Mouse (Mus musculus): ENCODE data around the gene Gpr65. TPM values are rescaled to one million over a fixed set of nuclear protein-coding genes. Genes with fewer than 3 reads are reported as not detected.

The Gpr65 gene
- polyA plus RNA-seq, 2 experiments = 2.4 to 3.2 TPM

GRCm38 (mm10) chr12:98255373-98255995 lies 13.0 kb upstream of the Gpr65 start:
- Histone ChIP-seq H3K9me3 (ENCODE audit: control insufficient read depth, low read length) (no peaks in the 10 kb centered on the region), H3K9ac (replicated peaks) (no peak overlapping the region), H3K4me3 (ENCODE audit: insufficient read depth in 1 of 2, low read depth in 2 of 2, low read length in 2 of 2) (no peak overlapping the region), H3K27me3 (ENCODE audit: control insufficient read depth, insufficient read depth, low read length) (no peaks in the 10 kb centered on the region), H3K36me3 (replicated peaks; ENCODE audit: control insufficient read depth, insufficient read depth, low read depth) (no peaks in the 10 kb centered on the region), H3K4me2 (ENCODE audit: low read depth) (no peak overlapping the region), H3K27ac (no peak overlapping the region), H3K4me1 (replicated peaks; ENCODE audit: control insufficient read depth in 2 of 2, insufficient read depth in 2 of 2, low read length in 1 of 2) (peaks cover 0 to 2% of the 10 kb centered on the region in 2 experiments; a peak in 2 of 4 replicates)
- TF ChIP-seq EP300 (IDR thresholded peaks at IDR 0.05; ENCODE audit: low read depth) (no peak), CTCF (IDR thresholded peaks at IDR 0.05; ENCODE audit: low read depth) (no peak)
- ATAC-seq (ENCODE audit: insufficient read depth) (no peak), DNase-seq (ENCODE audit: low read depth in 3 of 3, low spot score in 3 of 3) (no peak)
- 32% methylated on average over 13 of the region's 13 CpGs for WGBS (ENCODE audit: insufficient replicate concordance)

- H3K9ac ChIP-seq (replicated peaks) = peak overlapping the region; percentile 86
- H3K4me2 ChIP-seq (ENCODE audit: low read depth) = peak overlapping the region; percentile 73
- TF ChIP-seq CTCF (IDR thresholded peaks at IDR 0.05; ENCODE audit: low read depth) = no peak
- no peak for TF ChIP-seq EP300 (IDR thresholded peaks at IDR 0.05; ENCODE audit: low read depth)
- H3K4me1 ChIP-seq (replicated peaks; ENCODE audit: control insufficient read depth in 2 of 2, insufficient read depth in 2 of 2, low read length in 1 of 2) = peaks cover 0 to 2% of the 10 kb centered on the region in 2 experiments; a peak in 2 of 4 replicates
- H3K9me3 ChIP-seq (ENCODE audit: control insufficient read depth, low read length) = no peaks in the 10 kb centered on the region
- ATAC-seq (ENCODE audit: insufficient read depth) (peak; percentile 5; the same call in 1 of the 2 replicates), DNase-seq (ENCODE audit: low read depth in 3 of 3, low spot score in 3 of 3) (no peak)
- H3K27me3 ChIP-seq (ENCODE audit: control insufficient read depth, insufficient read depth, low read length) = no peaks in the 10 kb centered on the region
- no peak overlapping the region for H3K27ac ChIP-seq
- H3K4me3 ChIP-seq (ENCODE audit: insufficient read depth in 1 of 2, low read depth in 2 of 2, low read length in 2 of 2) = peak overlapping the region; percentile 80 to 84
- WGBS (ENCODE audit: insufficient replicate concordance) = 3% methylated on average over 8 of the region's 8 CpGs
- H3K36me3 ChIP-seq (replicated peaks; ENCODE audit: control insufficient read depth, insufficient read depth, low read depth) = no peaks in the 10 kb centered on the region
Observed at GRCm38 (mm10) chr12:98258371-98258844, 10.0 kb upstream of the Gpr65 start.

GRCm38 (mm10) chr12:98258845-98259517 lies 9.5 kb upstream of the Gpr65 start, which contains the start of gene Galc:
Galc (minus strand) TSS chr12:98259459.
- peaks cover 0 to 2% of the 10 kb centered on the region in 2 experiments; a peak in 2 of 4 replicates for H3K4me1 ChIP-seq (replicated peaks; ENCODE audit: control insufficient read depth in 2 of 2, insufficient read depth in 2 of 2, low read length in 1 of 2)
- under 1% methylated on average over 76 of the region's 76 CpGs for WGBS (ENCODE audit: insufficient replicate concordance)
- no peaks in the 10 kb centered on the region for H3K36me3 ChIP-seq (replicated peaks; ENCODE audit: control insufficient read depth, insufficient read depth, low read depth)
- ATAC-seq (ENCODE audit: insufficient read depth) = peak; percentile 88
- peak within 1 kb of the TSS; percentile 73 for H3K4me2 ChIP-seq (ENCODE audit: low read depth)
- H3K27me3 ChIP-seq (ENCODE audit: control insufficient read depth, insufficient read depth, low read length) = no peaks in the 10 kb centered on the region
- peak within 1 kb of the TSS; percentile 52 for H3K27ac ChIP-seq
- peak; percentile 56 to 66 (median 64) for DNase-seq (ENCODE audit: low read depth in 3 of 3, low spot score in 3 of 3)
- TF ChIP-seq EP300 (IDR thresholded peaks at IDR 0.05; ENCODE audit: low read depth) = no peak
- no peak for TF ChIP-seq CTCF (IDR thresholded peaks at IDR 0.05; ENCODE audit: low read depth)
- H3K4me3 ChIP-seq (ENCODE audit: insufficient read depth in 1 of 2, low read depth in 2 of 2, low read length in 2 of 2) = peak within 1 kb of the TSS; percentile 80 to 84
- no peaks in the 10 kb centered on the region for H3K9me3 ChIP-seq (ENCODE audit: control insufficient read depth, low read length)
- peak within 1 kb of the TSS; percentile 86 for H3K9ac ChIP-seq (replicated peaks)

GRCm38 (mm10) chr12:98259518-98259852 lies 8.9 kb upstream of the Gpr65 start:
- WGBS (ENCODE audit: insufficient replicate concordance) = under 1% methylated on average over 12 of the region's 12 CpGs
- Histone ChIP-seq H3K9ac (replicated peaks) (peak overlapping the region; percentile 86), H3K27me3 (ENCODE audit: control insufficient read depth, insufficient read depth, low read length) (no peaks in the 10 kb centered on the region), H3K4me1 (replicated peaks; ENCODE audit: control insufficient read depth in 2 of 2, insufficient read depth in 2 of 2, low read length in 1 of 2) (peaks cover 0 to 2% of the 10 kb centered on the region in 2 experiments; a peak in 2 of 4 replicates), H3K36me3 (replicated peaks; ENCODE audit: control insufficient read depth, insufficient read depth, low read depth) (no peaks in the 10 kb centered on the region), H3K4me2 (ENCODE audit: low read depth) (peak overlapping the region; percentile 73), H3K4me3 (ENCODE audit: insufficient read depth in 1 of 2, low read depth in 2 of 2, low read length in 2 of 2) (peak overlapping the region; percentile 80 to 84), H3K27ac (no peak overlapping the region), H3K9me3 (ENCODE audit: control insufficient read depth, low read length) (no peaks in the 10 kb centered on the region)
- no peak for TF ChIP-seq CTCF (IDR thresholded peaks at IDR 0.05; ENCODE audit: low read depth)
- ATAC-seq (ENCODE audit: insufficient read depth) = 0 out of 2 replicates have a peak, but pooled peaks have one; percentile 4
- DNase-seq (ENCODE audit: low read depth in 3 of 3, low spot score in 3 of 3) = no peak

- H3K27ac ChIP-seq = no peak overlapping the region
- no peak overlapping the region for H3K4me2 ChIP-seq (ENCODE audit: low read depth)
- no peak for TF ChIP-seq EP300 (IDR thresholded peaks at IDR 0.05; ENCODE audit: low read depth)
- TF ChIP-seq CTCF (IDR thresholded peaks at IDR 0.05; ENCODE audit: low read depth) = no peak
- no peak for DNase-seq (ENCODE audit: low read depth in 3 of 3, low spot score in 3 of 3)
- no peaks in the 10 kb centered on the region for H3K9me3 ChIP-seq (ENCODE audit: control insufficient read depth, low read length)
- no peak overlapping the region for H3K9ac ChIP-seq (replicated peaks)
- H3K36me3 ChIP-seq (replicated peaks; ENCODE audit: control insufficient read depth, insufficient read depth, low read depth) = no peaks in the 10 kb centered on the region
- H3K4me1 ChIP-seq (replicated peaks; ENCODE audit: control insufficient read depth in 2 of 2, insufficient read depth in 2 of 2, low read length in 1 of 2) = no peaks in the 10 kb centered on the region; a peak in 1 of 4 replicates
- H3K27me3 ChIP-seq (ENCODE audit: control insufficient read depth, insufficient read depth, low read length) = no peaks in the 10 kb centered on the region
- ATAC-seq (ENCODE audit: insufficient read depth) = no peak
- no peak overlapping the region for H3K4me3 ChIP-seq (ENCODE audit: insufficient read depth in 1 of 2, low read depth in 2 of 2, low read length in 2 of 2)
- 70% methylated on average over 9 of the region's 9 CpGs for WGBS (ENCODE audit: insufficient replicate concordance)
Observed at GRCm38 (mm10) chr12:98265697-98266096, 2.7 kb upstream of the Gpr65 start.

Data from liver, embryonic 14.5 days (tissue).